27 mouse cellular contexts compared by ENCODE assay signal in genomic region chr11:77133450-77133849, GRCm38 (mm10). TPM values are rescaled to one million over a fixed set of nuclear protein-coding genes. Genes with fewer than 3 reads are reported as not detected.
DNase-seq lines count a peak whose midpoint lies in the region; ATAC-seq and TF ChIP-seq lines count a peak whose summit lies in the region.
"Had no signal": no experiment of that assay in that cellular context is flagged by ENCODE, and none has a peak within 500 bp of the region (broad histone marks: within the 10 kb centered on the region; RNA-seq: fewer than 3 reads in every experiment).

No protein-coding gene starts in this region.

- WGBS in forebrain, postnatal 0 days, result 96% methylated on average over 4 of the region's 4 CpGs
- WGBS in forebrain, embryonic 11.5 days, result 94% methylated on average over 4 of the region's 4 CpGs
- WGBS in lung, postnatal 0 days, result 94% methylated on average over 4 of the region's 4 CpGs
- WGBS in lung, adult 2 months, result 97% methylated on average over 4 of the region's 4 CpGs
- 93% methylated on average over 4 of the region's 4 CpGs for WGBS in midbrain, embryonic 10.5 days
- 96% methylated on average over 4 of the region's 4 CpGs for WGBS in thymus, adult 2 months

- ATAC-seq in forebrain, postnatal 0 days, result no peak
- ATAC-seq in forebrain, embryonic 11.5 days (replicated peaks; ENCODE audit: low FRiP score), result no peak
- no peak for ATAC-seq in lung, postnatal 0 days
- ATAC-seq: forebrain, embryonic 15.5 days; midbrain, embryonic 16.5 days had no signal

- H3K4me2 ChIP-seq in forebrain, postnatal 0 days (ENCODE audit: low read depth), result no peak overlapping the region
- no peak overlapping the region for H3K4me2 ChIP-seq in forebrain, embryonic 11.5 days (ENCODE audit: low read depth, low read length, severe bottlenecking)
- no peak overlapping the region for H3K4me2 ChIP-seq in lung, postnatal 0 days (replicated peaks; ENCODE audit: low read depth, low read length)
- H3K4me2 ChIP-seq: forebrain, embryonic 15.5 days; heart, embryonic 13.5 days; hindbrain, embryonic 12.5 days; liver, embryonic 15.5 days; stomach, embryonic 15.5 days had no signal

- 0 out of 2 replicates have a peak, but pooled peaks have one; percentile 3 for TF ChIP-seq CTCF in forebrain, postnatal 0 days (IDR thresholded peaks at IDR 0.05; ENCODE audit: low read depth)
- TF ChIP-seq CTCF in lung, postnatal 0 days (IDR thresholded peaks at IDR 0.05), result 0 out of 2 replicates have a peak, but pooled peaks have one; percentile 3
- TF ChIP-seq CTCF in lung, adult 2 months (IDR thresholded peaks at IDR 0.05; ENCODE audit: insufficient read depth, low read length), result no peak
- no peak for TF ChIP-seq CTCF in thymus, adult 2 months (IDR thresholded peaks at IDR 0.05; ENCODE audit: borderline replicate concordance, control insufficient read depth, extremely low read depth, insufficient read depth, low read length, poor library complexity)

- H3K9ac ChIP-seq in forebrain, postnatal 0 days, result no peak overlapping the region
- H3K9ac ChIP-seq in forebrain, embryonic 11.5 days (ENCODE audit: low read length), result no peak overlapping the region
- no peak overlapping the region for H3K9ac ChIP-seq in lung, postnatal 0 days (replicated peaks; ENCODE audit: low read depth)
- H3K9ac ChIP-seq: forebrain, embryonic 15.5 days; heart, embryonic 13.5 days; hindbrain, embryonic 12.5 days; liver, embryonic 15.5 days; stomach, embryonic 15.5 days had no signal

- H3K4me1 ChIP-seq in forebrain, postnatal 0 days (ENCODE audit: insufficient read depth), result no peaks in the 10 kb centered on the region
- no peaks in the 10 kb centered on the region for H3K4me1 ChIP-seq in forebrain, embryonic 11.5 days (replicated peaks; ENCODE audit: control insufficient read depth, insufficient read depth, low read length)
- H3K4me1 ChIP-seq in lung, postnatal 0 days (ENCODE audit: insufficient read depth, low read depth, low read length), result no peaks in the 10 kb centered on the region
- H3K4me1 ChIP-seq in lung, adult 2 months (ENCODE audit: control insufficient read depth, insufficient read depth, low read length), result no peaks in the 10 kb centered on the region
- no peaks in the 10 kb centered on the region for H3K4me1 ChIP-seq in midbrain, embryonic 10.5 days
- no peaks in the 10 kb centered on the region for H3K4me1 ChIP-seq in thymus, adult 2 months (replicated peaks; ENCODE audit: control insufficient read depth, insufficient read depth, low read length)
- H3K4me1 ChIP-seq: forebrain, embryonic 15.5 days; heart, embryonic 13.5 days; hindbrain, embryonic 12.5 days; liver, embryonic 15.5 days; stomach, embryonic 15.5 days had no signal

- no peak for TF ChIP-seq POLR2A in lung, adult 2 months (IDR thresholded peaks at IDR 0.05; ENCODE audit: borderline replicate concordance, extremely low read depth, low read depth, low read length)
- TF ChIP-seq POLR2A in thymus, adult 2 months (IDR thresholded peaks at IDR 0.05; ENCODE audit: control insufficient read depth, extremely low read depth, insufficient read depth, low read length, poor library complexity), result no peak

- no peaks in the 10 kb centered on the region for H3K36me3 ChIP-seq in forebrain, postnatal 0 days (ENCODE audit: insufficient read depth)
- no peaks in the 10 kb centered on the region for H3K36me3 ChIP-seq in forebrain, embryonic 11.5 days (ENCODE audit: control insufficient read depth, insufficient read depth, low read length)
- no peaks in the 10 kb centered on the region for H3K36me3 ChIP-seq in lung, postnatal 0 days (ENCODE audit: insufficient read depth, low read length)
- H3K36me3 ChIP-seq in midbrain, embryonic 10.5 days, result no peaks in the 10 kb centered on the region
- H3K36me3 ChIP-seq in thymus, adult 2 months (ENCODE audit: control insufficient read depth, insufficient read depth, low read length), result no peaks in the 10 kb centered on the region
- H3K36me3 ChIP-seq: forebrain, embryonic 15.5 days; heart, embryonic 13.5 days; hindbrain, embryonic 12.5 days; liver, embryonic 15.5 days; stomach, embryonic 15.5 days had no signal

- no peak for TF ChIP-seq EP300 in lung, postnatal 0 days (IDR thresholded peaks at IDR 0.05)

- DNase-seq in forebrain, postnatal 0 days, result no peak
- DNase-seq in forebrain, embryonic 11.5 days (ENCODE audit: low spot score), result no peak
- DNase-seq in lung, postnatal 0 days (ENCODE audit: low spot score), result no peak
- no peak for DNase-seq in lung, adult 2 months
- DNase-seq in ZHBTc4 (ENCODE audit: low read depth, low spot score), result peak; percentile 49
- DNase-seq in midbrain, embryonic 10.5 days (ENCODE audit: low spot score), result no peak
- DNase-seq in adrenal gland, adult (ENCODE audit: inconsistent age in 2 of 2, low spot score in 1 of 2), result no peak
- no peak for DNase-seq in thymus, adult 2 months
- DNase-seq: adrenal gland, postnatal 25 days; B cell, adult 2 months; cerebellum, adult 8-10 months; cerebellum, postnatal 36 days; gastrocnemius, postnatal 14 days; heart, adult 18-20 months; heart, postnatal 14 days; kidney, adult 2 months; kidney, postnatal 10 days; thymus, adult 18-20 months; thymus, postnatal 4 days had no signal

- no peak overlapping the region for H3K4me3 ChIP-seq in forebrain, postnatal 0 days (ENCODE audit: low read depth, low read length)
- no peak overlapping the region for H3K4me3 ChIP-seq in forebrain, embryonic 11.5 days (ENCODE audit: low read depth, low read length)
- H3K4me3 ChIP-seq in lung, postnatal 0 days (ENCODE audit: low read depth, low read length), result no peak overlapping the region
- no peak overlapping the region for H3K4me3 ChIP-seq in lung, adult 2 months (replicated peaks; ENCODE audit: extremely low read depth, low read depth, low read length)
- H3K4me3 ChIP-seq in midbrain, embryonic 10.5 days, result no peak overlapping the region
- H3K4me3 ChIP-seq in thymus, adult 2 months (ENCODE audit: control insufficient read depth, insufficient read depth, low read length), result no peak overlapping the region
- H3K4me3 ChIP-seq: forebrain, embryonic 15.5 days; heart, embryonic 13.5 days; hindbrain, embryonic 12.5 days; liver, embryonic 15.5 days; myocyte; stomach, embryonic 15.5 days had no signal

- H3K27me3 ChIP-seq in forebrain, postnatal 0 days (ENCODE audit: insufficient read depth, low read length), result no peaks in the 10 kb centered on the region
- H3K27me3 ChIP-seq in forebrain, embryonic 11.5 days (ENCODE audit: control insufficient read depth, insufficient read depth, low read length), result no peaks in the 10 kb centered on the region
- no peaks in the 10 kb centered on the region for H3K27me3 ChIP-seq in lung, postnatal 0 days (replicated peaks; ENCODE audit: insufficient read depth, low read length)
- no peaks in the 10 kb centered on the region for H3K27me3 ChIP-seq in midbrain, embryonic 10.5 days (ENCODE audit: low read depth, poor library complexity, severe bottlenecking)
- H3K27me3 ChIP-seq in thymus, adult 2 months (ENCODE audit: control insufficient read depth, insufficient read depth, low read length), result no peaks in the 10 kb centered on the region
- H3K27me3 ChIP-seq: forebrain, embryonic 15.5 days; heart, embryonic 13.5 days; hindbrain, embryonic 12.5 days; liver, embryonic 15.5 days; stomach, embryonic 15.5 days had no signal

- H3K27ac ChIP-seq in forebrain, postnatal 0 days (ENCODE audit: low read depth, low read length), result no peak overlapping the region
- H3K27ac ChIP-seq in forebrain, embryonic 11.5 days (ENCODE audit: low read depth, low read length), result no peak overlapping the region
- no peak overlapping the region for H3K27ac ChIP-seq in lung, postnatal 0 days (ENCODE audit: low read length)
- H3K27ac ChIP-seq in midbrain, embryonic 10.5 days (replicated peaks), result no peak overlapping the region
- H3K27ac ChIP-seq in thymus, adult 2 months (ENCODE audit: control insufficient read depth, insufficient read depth, low read length), result no peak overlapping the region
- H3K27ac ChIP-seq: forebrain, embryonic 15.5 days; heart, embryonic 13.5 days; hindbrain, embryonic 12.5 days; liver, embryonic 15.5 days; macrophage; stomach, embryonic 15.5 days had no signal

- no peaks in the 10 kb centered on the region for H3K9me3 ChIP-seq in forebrain, postnatal 0 days (ENCODE audit: low read length)
- H3K9me3 ChIP-seq in forebrain, embryonic 11.5 days (ENCODE audit: control insufficient read depth, low read length), result no peaks in the 10 kb centered on the region
- H3K9me3 ChIP-seq in lung, postnatal 0 days (ENCODE audit: low read length), result no peaks in the 10 kb centered on the region
- H3K9me3 ChIP-seq in midbrain, embryonic 10.5 days (replicated peaks), result no peaks in the 10 kb centered on the region
- H3K9me3 ChIP-seq: forebrain, embryonic 15.5 days; heart, embryonic 13.5 days; hindbrain, embryonic 12.5 days; liver, embryonic 15.5 days; stomach, embryonic 15.5 days had no signal

RNA-seq across cellular contexts. Expression of gene Nsrp1, which starts 55.2 kb away (rescaled TPM):
- 4.2 and 5.7 TPM in 2 replicates for total RNA-seq in forebrain, postnatal 0 days (2014; rRNA removed)
- polyA plus RNA-seq in forebrain, postnatal 0 days (2015; fragmentation: Nextera tagmentation; extraction: Ambion mirVana), result 46.4 and 49.9 TPM in 2 replicates
- 60.4 and 67.6 TPM in 2 replicates for polyA plus RNA-seq in forebrain, embryonic 11.5 days (2014; fragmentation: Nextera tagmentation; extraction: Ambion mirVana)
- 58.5 and 59.7 TPM in 2 replicates for polyA plus RNA-seq in lung, postnatal 0 days (2015; fragmentation: Nextera tagmentation; extraction: Ambion mirVana)
- polyA plus RNA-seq in lung, adult 2 months (2012; rRNA removed), result 0.78 and 1.8 TPM in 2 replicates
- 52.4 and 61.1 TPM in 2 replicates for polyA plus RNA-seq in midbrain, embryonic 10.5 days (2016; fragmentation: Nextera tagmentation; extraction: Ambion mirVana)
- 1.3 and 1.7 TPM in 2 replicates for polyA plus RNA-seq in thymus, adult 2 months (2012; rRNA removed)

RNA-seq across cellular contexts. Expression of gene Efcab5, which starts 55.3 kb away (rescaled TPM):
- total RNA-seq in forebrain, postnatal 0 days (2014; rRNA removed), result 1.9 and 3.1 TPM in 2 replicates
- 0.62 and 0.68 TPM in 2 replicates for polyA plus RNA-seq in forebrain, postnatal 0 days (2015; fragmentation: Nextera tagmentation; extraction: Ambion mirVana)
- 0.13 and 1.0 TPM in 2 replicates for polyA plus RNA-seq in forebrain, embryonic 11.5 days (2014; fragmentation: Nextera tagmentation; extraction: Ambion mirVana)
- 0.26 and 0.31 TPM in 2 replicates for polyA plus RNA-seq in lung, postnatal 0 days (2015; fragmentation: Nextera tagmentation; extraction: Ambion mirVana)
- polyA plus RNA-seq in lung, adult 2 months (2012; rRNA removed), result 0.45 and 0.50 TPM in 2 replicates
- 0.11 and 0.36 TPM in 2 replicates for polyA plus RNA-seq in midbrain, embryonic 10.5 days (2016; fragmentation: Nextera tagmentation; extraction: Ambion mirVana)
- 1.1 TPM in 2 replicates for polyA plus RNA-seq in thymus, adult 2 months (2012; rRNA removed)

Comparison
In these comparisons a context has a peak if more than half of its experiments do, and no peak if none do; other contexts are left out.
1. CTCF ChIP-seq: peak in forebrain, postnatal 0 days (single experiment) and lung, postnatal 0 days (single experiment); none in lung, adult 2 months (single experiment) and thymus, adult 2 months (single experiment).
2. RNA of gene Nsrp1, which starts 55.2 kb away (polyA plus RNA-seq): 60.4 to 67.6 TPM in forebrain, embryonic 11.5 days, 58.5 to 59.7 TPM in lung, postnatal 0 days, 52.4 to 61.1 TPM in midbrain, embryonic 10.5 days and 46.4 to 49.9 TPM in forebrain, postnatal 0 days; 0.78 to 1.8 TPM in lung, adult 2 months and 1.3 to 1.7 TPM in thymus, adult 2 months; every median in the first group is over 10 times any median in the second.